ENCODE assay signal across 7 mouse cellular contexts in the genomic region with DNA sequence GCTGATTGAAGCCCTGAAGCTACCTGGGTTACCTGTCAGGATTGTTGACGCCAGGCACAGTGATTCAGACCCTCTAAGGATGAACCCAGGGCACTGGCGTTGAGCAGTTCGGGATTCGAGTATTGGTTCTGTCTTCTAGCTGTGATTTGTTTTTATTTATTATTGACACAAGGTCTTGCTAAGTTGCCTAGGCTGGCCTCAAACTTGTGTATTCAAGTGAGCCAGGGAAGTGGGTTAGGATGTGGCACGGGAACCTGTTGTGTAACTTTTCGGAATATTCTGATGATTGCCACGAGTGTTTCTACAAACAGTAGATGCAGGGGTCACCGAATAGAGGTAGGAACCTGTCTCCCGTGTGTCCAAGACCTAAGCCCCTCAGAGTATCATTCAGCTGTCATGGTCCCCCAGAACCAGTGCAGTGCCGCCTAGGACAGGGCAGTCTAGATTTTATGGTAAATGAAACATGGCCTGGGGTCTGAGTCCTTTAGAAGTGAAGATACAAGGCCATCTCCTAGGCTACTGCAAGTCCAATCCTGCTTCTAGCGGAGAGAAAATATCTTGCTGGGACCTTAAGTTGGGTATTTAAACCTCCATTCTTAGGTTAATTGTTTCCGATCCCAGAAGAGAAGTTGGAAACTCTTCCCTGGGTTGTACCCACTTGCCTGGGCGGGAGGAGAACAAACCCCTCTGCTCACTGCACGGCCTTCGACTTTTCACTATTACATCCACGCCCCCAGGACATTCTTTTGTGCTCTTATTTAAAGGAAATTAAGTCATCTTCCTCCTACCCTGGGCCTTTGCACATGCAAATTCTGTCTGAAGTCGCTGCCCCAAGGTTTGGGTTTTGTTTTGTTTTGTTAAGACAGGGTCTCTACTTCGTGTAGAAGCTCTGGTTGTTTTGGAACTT. TPM values are rescaled to one million over a fixed set of nuclear protein-coding genes. Genes with fewer than 3 reads are reported as not detected.
DNase-seq lines count a peak whose midpoint lies in the region; ATAC-seq lines count a peak whose summit lies in the region.

No protein-coding gene starts in this region.

- no peaks in the 10 kb centered on the region for H3K27me3 ChIP-seq in lung, embryonic 16.5 days (ENCODE audit: control insufficient read depth, insufficient read depth, low read depth, low read length)
- H3K27me3 ChIP-seq in hindbrain, embryonic 14.5 days (ENCODE audit: control insufficient read depth, insufficient read depth, low read length): peaks cover 25% of the 10 kb centered on the region
- H3K27me3 ChIP-seq in midbrain, embryonic 15.5 days (replicated peaks): peaks cover 12% of the 10 kb centered on the region

- H3K4me3 ChIP-seq in lung, embryonic 16.5 days (ENCODE audit: low read length): peak overlapping the region; percentile 71
- peak overlapping the region; percentile 66 for H3K4me3 ChIP-seq in hindbrain, embryonic 14.5 days (replicated peaks; ENCODE audit: low read length)
- H3K4me3 ChIP-seq in midbrain, embryonic 15.5 days: peak overlapping the region; percentile 74

- H3K27ac ChIP-seq in lung, embryonic 16.5 days (ENCODE audit: low read length): peak overlapping the region; percentile 100
- peak overlapping the region; percentile 90 for H3K27ac ChIP-seq in hindbrain, embryonic 14.5 days
- H3K27ac ChIP-seq in midbrain, embryonic 15.5 days: peak overlapping the region; percentile 88

- intact Hi-C loops in left cerebral cortex, postnatal 25 days (cut with DNase I): no loop called here

- no peak for DNase-seq in lung, postnatal 14 days
- peak; percentile 17 for DNase-seq in embryo, embryonic 11 days
- no peak for DNase-seq in hindbrain, embryonic 14.5 days (ENCODE audit: low spot score)
- DNase-seq in left cerebral cortex, postnatal 25 days (ENCODE audit: low spot score in 2 of 2): no peak
- DNase-seq in adrenal gland, adult 8-10 months: no peak

- H3K4me1 ChIP-seq in lung, embryonic 16.5 days (replicated peaks; ENCODE audit: control insufficient read depth, insufficient read depth, low read length): peaks cover 9% of the 10 kb centered on the region
- peaks cover 15% of the 10 kb centered on the region; the same call in 1 of the 2 replicates for H3K4me1 ChIP-seq in hindbrain, embryonic 14.5 days (replicated peaks; ENCODE audit: control insufficient read depth, insufficient read depth, low read length)
- H3K4me1 ChIP-seq in midbrain, embryonic 15.5 days: peaks cover 30% of the 10 kb centered on the region

- peak overlapping the region; percentile 89 for H3K9ac ChIP-seq in lung, embryonic 16.5 days (ENCODE audit: low read length)
- H3K9ac ChIP-seq in hindbrain, embryonic 14.5 days: peak overlapping the region; percentile 80
- peak overlapping the region; percentile 77 for H3K9ac ChIP-seq in midbrain, embryonic 15.5 days

- WGBS in lung, embryonic 16.5 days: 36% methylated on average over 18 of the region's 18 CpGs
- WGBS in hindbrain, embryonic 14.5 days: 26% methylated on average over 18 of the region's 18 CpGs
- 31% methylated on average over 18 of the region's 18 CpGs for WGBS in midbrain, embryonic 15.5 days

- peaks cover 10% of the 10 kb centered on the region; the same call in 1 of the 2 replicates for H3K36me3 ChIP-seq in lung, embryonic 16.5 days (ENCODE audit: control insufficient read depth, insufficient read depth, low read length)
- H3K36me3 ChIP-seq in hindbrain, embryonic 14.5 days (replicated peaks; ENCODE audit: control insufficient read depth, insufficient read depth): peaks cover 11% of the 10 kb centered on the region; the same call in 1 of the 2 replicates
- H3K36me3 ChIP-seq in midbrain, embryonic 15.5 days (replicated peaks): no peaks in the 10 kb centered on the region

- no peak for ATAC-seq in lung, embryonic 16.5 days (ENCODE audit: low read depth)
- no peak for ATAC-seq in hindbrain, embryonic 14.5 days (ENCODE audit: low FRiP score)
- peak; percentile 44 for ATAC-seq in midbrain, embryonic 15.5 days (replicated peaks)

- H3K4me2 ChIP-seq in lung, embryonic 16.5 days (ENCODE audit: low read depth, low read length): peak overlapping the region; percentile 89
- peak overlapping the region; percentile 89 for H3K4me2 ChIP-seq in hindbrain, embryonic 14.5 days (replicated peaks)
- H3K4me2 ChIP-seq in midbrain, embryonic 15.5 days: peak overlapping the region; percentile 97

- no peaks in the 10 kb centered on the region for H3K9me3 ChIP-seq in lung, embryonic 16.5 days (ENCODE audit: control insufficient read depth, low read length)
- H3K9me3 ChIP-seq in hindbrain, embryonic 14.5 days (ENCODE audit: control insufficient read depth, low read length): no peaks in the 10 kb centered on the region
- no peaks in the 10 kb centered on the region for H3K9me3 ChIP-seq in midbrain, embryonic 15.5 days

RNA-seq across cellular contexts. Expression of a gene that starts 3.6 kb away (rescaled TPM):
- polyA plus RNA-seq in lung, embryonic 16.5 days (2015; fragmentation: Nextera tagmentation; extraction: Ambion mirVana): 131 and 152 TPM in 2 replicates
- 47.7 and 48.8 TPM in 2 replicates for polyA plus RNA-seq in hindbrain, embryonic 14.5 days (2014; fragmentation: Nextera tagmentation; extraction: Ambion mirVana)
- 37.1 and 41.4 TPM in 2 replicates for polyA plus RNA-seq in midbrain, embryonic 15.5 days (2015; fragmentation: Nextera tagmentation; extraction: Ambion mirVana)
- 10 to 100 TPM; 35.3 to 42.8 TPM for total RNA-seq in left cerebral cortex, postnatal 25 days (2021)
- total RNA-seq in adrenal gland, adult 8-10 months (2022): 100 to 1,000 TPM; 257 to 328 (median 289) TPM
